Mouse (Mus musculus) brain, embryonic 14.5 days (tissue): ENCODE measurements around the gene Strn.

ENCODE experiments used
- CTCF ChIP-seq: fragments of 200-500 bp; IDR thresholded peaks from 2 replicates; pipeline ENCODE4 v1.5.1; 2012; ENCODE audit warnings: inconsistent platforms, mild to moderate bottlenecking, moderate library complexity, borderline replicate concordance; ENCODE audit not compliant: insufficient read depth, insufficient read length; ENCODE audit errors: extremely low read depth
- POLR2A ChIP-seq: fragments of 200-500 bp; IDR thresholded peaks from 2 replicates; pipeline ENCODE4 v1.6.1; 2012; ENCODE audit warnings: mild to moderate bottlenecking, inconsistent platforms, borderline replicate concordance; ENCODE audit not compliant: poor library complexity, insufficient read depth, insufficient read length, severe bottlenecking; ENCODE audit errors: extremely low read depth

GRCm38 (mm10) chr17:78621863-78622262, 115.1 kb downstream of the Strn start:
- no peak for TF ChIP-seq CTCF
- TF ChIP-seq POLR2A: no peak
